Mouse (Mus musculus): ENCODE data around the gene Olfr1377. TPM values are rescaled to one million over a fixed set of nuclear protein-coding genes. Genes with fewer than 3 reads are reported as not detected.

Gene Olfr1377
- not detected in 2 replicates for polyA plus RNA-seq (2011; ENCODE audit: insufficient read depth, insufficient read length, low read depth, missing spikeins)

- H3K36me3 ChIP-seq (ENCODE audit: control insufficient read depth, insufficient read depth, low read length, poor library complexity, severe bottlenecking): no peaks in the 10 kb centered on the region
- no peaks in the 10 kb centered on the region for H3K4me1 ChIP-seq (ENCODE audit: control insufficient read depth, insufficient read depth, low read length)
- no peak within 1 kb of the TSS for H3K4me3 ChIP-seq (ENCODE audit: low read depth, low read length)
- H3K27ac ChIP-seq (ENCODE audit: insufficient read depth, low read length): no peak within 1 kb of the TSS
- no peak within 1 kb of the TSS for H3K9ac ChIP-seq (ENCODE audit: low read depth, poor library complexity, severe bottlenecking)
- TF ChIP-seq EP300 (IDR thresholded peaks at IDR 0.05; ENCODE audit: insufficient read depth, low read depth, low read length): no peak
- TF ChIP-seq CTCF (IDR thresholded peaks at IDR 0.05; ENCODE audit: low read depth, low read length): no peak
- no peak for TF ChIP-seq POLR2A (IDR thresholded peaks at IDR 0.05; ENCODE audit: insufficient read depth, low read length)
- no peaks in the 10 kb centered on the region for H3K27me3 ChIP-seq (ENCODE audit: control insufficient read depth, insufficient read depth, low read length, poor library complexity, severe bottlenecking)
- H3K9me3 ChIP-seq (replicated peaks; ENCODE audit: control insufficient read depth, insufficient read depth, low read length, poor library complexity, severe bottlenecking): no peaks in the 10 kb centered on the region
Observed at GRCm38 (mm10) chr11:50981667-50982066, at the start of gene Olfr1377. Gene Olfr1377 (plus strand): TSS chr11:50981967.

- Histone ChIP-seq H3K9me3 (replicated peaks; ENCODE audit: control insufficient read depth, insufficient read depth, low read length, poor library complexity, severe bottlenecking) (no peaks in the 10 kb centered on the region), H3K4me1 (ENCODE audit: control insufficient read depth, insufficient read depth, low read length) (no peaks in the 10 kb centered on the region), H3K36me3 (ENCODE audit: control insufficient read depth, insufficient read depth, low read length, poor library complexity, severe bottlenecking) (no peaks in the 10 kb centered on the region), H3K27me3 (ENCODE audit: control insufficient read depth, insufficient read depth, low read length, poor library complexity, severe bottlenecking) (no peaks in the 10 kb centered on the region), H3K4me3 (ENCODE audit: low read depth, low read length) (no peak overlapping the region), H3K27ac (ENCODE audit: insufficient read depth, low read length) (no peak overlapping the region), H3K9ac (ENCODE audit: low read depth, poor library complexity, severe bottlenecking) (peak overlapping the region; percentile 73; the same call in 1 of the 2 replicates)
- no peak for TF ChIP-seq POLR2A (IDR thresholded peaks at IDR 0.05; ENCODE audit: insufficient read depth, low read length)
- TF ChIP-seq EP300 (IDR thresholded peaks at IDR 0.05; ENCODE audit: insufficient read depth, low read depth, low read length): no peak
- TF ChIP-seq CTCF (IDR thresholded peaks at IDR 0.05; ENCODE audit: low read depth, low read length): no peak
Observed at GRCm38 (mm10) chr11:50932040-50932439, 49.7 kb upstream of the Olfr1377 start.

- Histone ChIP-seq H3K9me3 (replicated peaks; ENCODE audit: control insufficient read depth, insufficient read depth, low read length, poor library complexity, severe bottlenecking) (no peaks in the 10 kb centered on the region), H3K27ac (ENCODE audit: insufficient read depth, low read length) (no peak overlapping the region), H3K9ac (ENCODE audit: low read depth, poor library complexity, severe bottlenecking) (no peak overlapping the region), H3K4me3 (ENCODE audit: low read depth, low read length) (no peak overlapping the region), H3K4me1 (ENCODE audit: control insufficient read depth, insufficient read depth, low read length) (no peaks in the 10 kb centered on the region), H3K36me3 (ENCODE audit: control insufficient read depth, insufficient read depth, low read length, poor library complexity, severe bottlenecking) (no peaks in the 10 kb centered on the region), H3K27me3 (ENCODE audit: control insufficient read depth, insufficient read depth, low read length, poor library complexity, severe bottlenecking) (0 out of 2 replicates have a peak, but pooled peaks cover 2% of the 10 kb centered on the region)
- no peak for TF ChIP-seq POLR2A (IDR thresholded peaks at IDR 0.05; ENCODE audit: insufficient read depth, low read length)
Observed at GRCm38 (mm10) chr11:50938435-50938834, 43.3 kb upstream of the Olfr1377 start.

GRCm38 (mm10) chr11:50939621-50940366 is 42.0 kb upstream of the Olfr1377 start:
- 0 out of 2 replicates have a peak, but pooled peaks cover 2% of the 10 kb centered on the region for H3K27me3 ChIP-seq (ENCODE audit: control insufficient read depth, insufficient read depth, low read length, poor library complexity, severe bottlenecking)
- TF ChIP-seq POLR2A (IDR thresholded peaks at IDR 0.05; ENCODE audit: insufficient read depth, low read length) (no peak), EP300 (IDR thresholded peaks at IDR 0.05; ENCODE audit: insufficient read depth, low read depth, low read length) (no peak), CTCF (IDR thresholded peaks at IDR 0.05; ENCODE audit: low read depth, low read length) (peak; percentile 35)

GRCm38 (mm10) chr11:50942386-50942785 is 39.4 kb upstream of the Olfr1377 start:
- H3K27ac ChIP-seq (ENCODE audit: insufficient read depth, low read length): no peak overlapping the region
- H3K36me3 ChIP-seq (ENCODE audit: control insufficient read depth, insufficient read depth, low read length, poor library complexity, severe bottlenecking): no peaks in the 10 kb centered on the region
- H3K27me3 ChIP-seq (ENCODE audit: control insufficient read depth, insufficient read depth, low read length, poor library complexity, severe bottlenecking): 0 out of 2 replicates have a peak, but pooled peaks cover 2% of the 10 kb centered on the region
- H3K9me3 ChIP-seq (replicated peaks; ENCODE audit: control insufficient read depth, insufficient read depth, low read length, poor library complexity, severe bottlenecking): no peaks in the 10 kb centered on the region
- TF ChIP-seq EP300 (IDR thresholded peaks at IDR 0.05; ENCODE audit: insufficient read depth, low read depth, low read length) (no peak), CTCF (IDR thresholded peaks at IDR 0.05; ENCODE audit: low read depth, low read length) (no peak), POLR2A (IDR thresholded peaks at IDR 0.05; ENCODE audit: insufficient read depth, low read length) (no peak)
- no peaks in the 10 kb centered on the region for H3K4me1 ChIP-seq (ENCODE audit: control insufficient read depth, insufficient read depth, low read length)
- H3K9ac ChIP-seq (ENCODE audit: low read depth, poor library complexity, severe bottlenecking): no peak overlapping the region
- no peak overlapping the region for H3K4me3 ChIP-seq (ENCODE audit: low read depth, low read length)

More at GRCm38 (mm10) chr11:50939621-50940366, 42.0 kb upstream of the Olfr1377 start:
- Histone ChIP-seq H3K9ac (ENCODE audit: low read depth, poor library complexity, severe bottlenecking) (no peak overlapping the region), H3K9me3 (replicated peaks; ENCODE audit: control insufficient read depth, insufficient read depth, low read length, poor library complexity, severe bottlenecking) (no peaks in the 10 kb centered on the region), H3K4me1 (ENCODE audit: control insufficient read depth, insufficient read depth, low read length) (no peaks in the 10 kb centered on the region), H3K36me3 (ENCODE audit: control insufficient read depth, insufficient read depth, low read length, poor library complexity, severe bottlenecking) (no peaks in the 10 kb centered on the region), H3K27ac (ENCODE audit: insufficient read depth, low read length) (no peak overlapping the region), H3K4me3 (ENCODE audit: low read depth, low read length) (no peak overlapping the region)

- Histone ChIP-seq H3K4me1 (ENCODE audit: control insufficient read depth, insufficient read depth, low read length) (no peaks in the 10 kb centered on the region), H3K4me3 (ENCODE audit: low read depth, low read length) (no peak within 1 kb of the TSS), H3K27ac (ENCODE audit: insufficient read depth, low read length) (no peak within 1 kb of the TSS), H3K9me3 (replicated peaks; ENCODE audit: control insufficient read depth, insufficient read depth, low read length, poor library complexity, severe bottlenecking) (no peaks in the 10 kb centered on the region), H3K9ac (ENCODE audit: low read depth, poor library complexity, severe bottlenecking) (no peak within 1 kb of the TSS), H3K36me3 (ENCODE audit: control insufficient read depth, insufficient read depth, low read length, poor library complexity, severe bottlenecking) (no peaks in the 10 kb centered on the region), H3K27me3 (ENCODE audit: control insufficient read depth, insufficient read depth, low read length, poor library complexity, severe bottlenecking) (0 out of 2 replicates have a peak, but pooled peaks cover 2% of the 10 kb centered on the region)
- TF ChIP-seq EP300 (IDR thresholded peaks at IDR 0.05; ENCODE audit: insufficient read depth, low read depth, low read length): no peak
Observed at GRCm38 (mm10) chr11:50943506-50943905, 38.3 kb upstream of the Olfr1377 start, which contains the start of gene 4933414I15Rik. Gene 4933414I15Rik (minus strand): TSS chr11:50943765.

All from ES-Bruce4 (cell line).